Mouse (Mus musculus) limb, embryonic 14.5 days (tissue): ENCODE data around the gene Ahcy. TPM values are rescaled to one million over a fixed set of nuclear protein-coding genes. Genes with fewer than 3 reads are reported as not detected.
A peak's percentile ranks its signal among the peaks of the same experiment; 100 is the strongest.
"Not testable (repeated sequence)": the region's sequence is repeated elsewhere in the genome, so short reads cannot be mapped to it uniquely, and the experiment has no call there.

Experiments used
- ATAC-seq: fragments of 200-750 bp; cut with Nextera tagmentation; 2 replicates; pipeline ENCODE4 v1.8.0; 2017; ENCODE audit warnings: low read depth, moderate number of reproducible peaks, moderate TSS enrichment; ENCODE audit not compliant: low FRiP score
- DNase-seq: peaks from one replicate; pipeline ENCODE4 v3.0.0-alpha.2; 2015; ENCODE audit warnings: low spot score
- H3K27ac ChIP-seq: fragments of 300-500 bp; sonication (generic); replicated peaks from 2 replicates; pipeline ENCODE4 v1.5.1; 2014; ENCODE audit warnings: low read depth, mild to moderate bottlenecking, low read length, moderate library complexity, mixed read lengths
- H3K27me3 ChIP-seq: fragments of 300-500 bp; sonication (generic); 2 replicates; pipeline ENCODE4 v1.6.1; 2014; ENCODE audit warnings: low read length, mixed read lengths; ENCODE audit not compliant: control insufficient read depth, insufficient read depth
- H3K36me3 ChIP-seq: fragments of 300-500 bp; sonication (generic); 2 replicates; pipeline ENCODE4 v1.6.1; 2014; ENCODE audit warnings: mild to moderate bottlenecking, low read length, moderate library complexity, mixed read lengths; ENCODE audit not compliant: control insufficient read depth, insufficient read depth
- H3K4me1 ChIP-seq: fragments of 300-500 bp; sonication (generic); 2 replicates; pipeline ENCODE4 v1.6.1; 2014; ENCODE audit warnings: antibody characterized with exemption, low read length, mixed read lengths; ENCODE audit not compliant: control insufficient read depth, insufficient read depth
- H3K4me2 ChIP-seq: fragments of 300-500 bp; sonication (generic); replicated peaks from 2 replicates; pipeline ENCODE4 v1.6.1; 2014; ENCODE audit warnings: low read depth, mild to moderate bottlenecking, low read length, moderate library complexity; ENCODE audit not compliant: severe bottlenecking
- H3K4me3 ChIP-seq: fragments of 300-500 bp; sonication (generic); replicated peaks from 2 replicates; pipeline ENCODE4 v1.5.1; 2014; ENCODE audit warnings: low read length
- H3K9ac ChIP-seq: fragments of 300-500 bp; sonication (generic); 2 replicates; pipeline ENCODE4 v1.6.1; 2014; ENCODE audit warnings: mild to moderate bottlenecking, low read depth, low read length, moderate library complexity; ENCODE audit not compliant: severe bottlenecking
- H3K9me3 ChIP-seq: fragments of 300-500 bp; sonication (generic); 2 replicates; pipeline ENCODE4 v1.6.1; 2016; ENCODE audit warnings: low read length; ENCODE audit not compliant: control insufficient read depth
- POLR2A ChIP-seq: fragments of 200-500 bp; IDR thresholded peaks from 2 replicates; pipeline ENCODE4 v1.8.0; 2012; ENCODE audit warnings: inconsistent platforms, mild to moderate bottlenecking, moderate library complexity, borderline replicate concordance; ENCODE audit not compliant: insufficient read depth, insufficient read length; ENCODE audit errors: extremely low read depth
- WGBS: fragments of 180-500 bp; shearing (Covaris S2); extraction: QIAGEN DNeasy Blood & Tissue Kit; methylation state at CpG from one replicate; pipeline ENCODE4 v1.1.7; 2014; 5-methylcytosine and 5-hydroxymethylcytosine counted together
- polyA plus RNA-seq, 2 experiments: library from polyadenylated mRNA; depleted of rRNA in 1 of 2; stranded (reverse) in 1 of 2; unstranded in 1 of 2; fragments of >200 nt; fragmentation: Nextera tagmentation in 1 of 2; extraction: Ambion mirVana in 1 of 2; gene quantifications; 2 replicates each; pipeline versions ENCODE4 v1.2.1 to v1.2.3; 2012 to 2014

Ahcy gene
- polyA plus RNA-seq, 2 experiments, result 70.5 to 123 TPM

DNA sequence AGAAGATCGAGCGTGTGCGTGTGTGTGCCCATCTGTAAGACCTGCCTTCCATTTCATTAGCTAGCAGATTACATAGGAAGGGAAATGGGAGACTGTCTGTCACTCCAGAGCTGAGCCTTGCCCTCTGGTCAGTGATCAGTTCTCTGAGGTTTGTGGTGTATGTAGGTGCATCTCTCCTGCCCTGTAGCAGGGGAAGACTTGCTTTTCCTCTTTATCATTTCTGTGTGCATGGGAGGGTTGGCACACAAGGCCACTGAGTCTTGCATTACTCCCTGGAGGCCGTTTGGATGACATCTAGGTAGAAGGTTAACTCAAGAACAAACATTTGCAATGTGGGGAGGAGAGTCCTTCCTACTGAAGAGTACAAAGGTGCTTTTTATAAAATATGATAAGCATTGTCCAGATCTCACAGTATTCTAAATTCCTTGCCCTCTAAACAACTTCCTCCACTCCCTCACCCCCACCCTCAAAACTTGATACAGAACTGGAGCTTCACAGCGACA, 18.2 kb downstream of the Ahcy start:
- Histone ChIP-seq H3K36me3 (peaks cover 15% of the 10 kb centered on the region), H3K4me3 (no peak overlapping the region), H3K4me2 (no peak overlapping the region), H3K27me3 (no peaks in the 10 kb centered on the region), H3K9me3 (no peaks in the 10 kb centered on the region), H3K27ac (no peak overlapping the region), H3K9ac (no peak overlapping the region), H3K4me1 (no peaks in the 10 kb centered on the region; the same call in 1 of the 2 replicates)
- DNase-seq (no peak), ATAC-seq (no peak)
- no peak for TF ChIP-seq POLR2A
- WGBS, result 80% methylated on average over 5 of the region's 5 CpGs

DNA sequence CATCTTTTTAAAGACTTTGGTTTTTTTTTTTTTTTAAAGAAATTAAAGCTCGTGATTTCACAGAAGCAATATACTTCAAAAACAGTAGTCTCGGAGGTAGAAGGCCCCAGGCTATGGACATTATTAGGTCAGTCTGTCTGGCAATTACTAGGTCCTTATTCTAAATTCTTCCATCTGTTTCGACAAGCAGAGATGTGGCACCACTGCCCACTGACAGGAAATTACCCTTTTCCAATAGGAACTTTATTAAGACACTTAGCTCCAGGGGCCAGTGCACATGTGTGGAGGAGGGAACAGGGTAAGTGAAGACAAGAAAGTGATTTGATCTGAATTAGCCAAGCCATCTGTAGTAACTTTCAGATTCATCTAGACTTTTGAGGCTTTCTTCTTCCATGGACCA, 19.6 kb downstream of the Ahcy start:
- no peak for DNase-seq
- no peak overlapping the region for H3K27ac ChIP-seq

DNA sequence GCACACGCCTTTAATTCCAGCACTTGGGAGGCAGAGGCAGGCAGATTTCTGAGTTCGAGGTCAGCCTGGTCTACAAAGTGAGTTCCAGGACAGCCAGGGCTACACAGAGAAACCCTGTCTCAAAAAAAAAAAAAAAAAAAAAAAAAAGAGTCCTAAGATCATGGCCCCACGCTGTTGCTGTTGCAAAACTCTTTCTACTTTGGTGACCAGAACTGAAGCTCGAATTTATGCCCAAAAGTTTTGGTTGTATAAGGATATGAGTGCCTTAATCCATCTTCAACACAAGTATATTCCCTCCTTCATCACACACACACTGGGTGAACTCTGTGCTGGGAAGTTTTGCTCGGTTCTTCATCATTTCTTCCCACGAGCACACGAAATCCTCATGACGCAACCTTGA, 20.8 kb downstream of the Ahcy start:
- not testable (repeated sequence) for H3K4me1 ChIP-seq, ATAC-seq, H3K4me2 ChIP-seq, H3K36me3 ChIP-seq, H3K27ac ChIP-seq, DNase-seq, H3K27me3 ChIP-seq, H3K9ac ChIP-seq, H3K4me3 ChIP-seq, H3K9me3 ChIP-seq
- 93% methylated on average over 8 of the region's 8 CpGs for WGBS

More for the DNA sequence above, 19.6 kb downstream of the Ahcy start:
- Histone ChIP-seq H3K4me3 (no peak overlapping the region), H3K4me2 (no peak overlapping the region), H3K9ac (no peak overlapping the region), H3K36me3 (peaks cover 7% of the 10 kb centered on the region; the same call in 1 of the 2 replicates), H3K4me1 (peaks cover 5% of the 10 kb centered on the region; the same call in 1 of the 2 replicates), H3K9me3 (no peaks in the 10 kb centered on the region), H3K27me3 (no peaks in the 10 kb centered on the region)
- WGBS, result 17% methylated on average over 3 of the region's 3 CpGs
- no peak for ATAC-seq
- no peak for TF ChIP-seq POLR2A

DNA sequence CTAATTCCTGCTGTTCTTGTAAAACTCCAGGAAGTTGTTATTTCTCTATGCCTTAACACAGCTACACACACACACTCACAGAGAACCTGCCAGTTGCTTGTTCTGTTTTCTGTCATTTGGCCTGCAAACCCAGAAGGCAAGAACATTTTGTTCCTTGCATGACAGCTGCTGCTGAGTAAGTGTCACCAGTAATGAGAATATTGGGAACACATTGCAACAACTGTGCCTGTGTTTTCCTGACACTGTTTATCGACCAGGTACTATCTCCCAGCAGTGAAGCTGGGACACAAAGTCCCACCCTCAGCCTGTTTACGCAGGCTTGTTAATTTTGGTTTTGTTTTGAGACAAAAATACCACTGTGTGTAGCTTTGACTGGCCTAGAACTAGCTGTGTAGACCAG, 21.6 kb downstream of the Ahcy start:
- Histone ChIP-seq H3K4me2 (no peak overlapping the region), H3K27ac (no peak overlapping the region), H3K9ac (no peak overlapping the region), H3K36me3 (no peaks in the 10 kb centered on the region), H3K4me3 (no peak overlapping the region), H3K27me3 (no peaks in the 10 kb centered on the region), H3K4me1 (peaks cover 6% of the 10 kb centered on the region; the same call in 1 of the 2 replicates), H3K9me3 (no peaks in the 10 kb centered on the region)
- WGBS, result 54% methylated on average over 2 of the region's 2 CpGs
- DNase-seq (no peak), ATAC-seq (no peak)
- no peak for TF ChIP-seq POLR2A

DNA sequence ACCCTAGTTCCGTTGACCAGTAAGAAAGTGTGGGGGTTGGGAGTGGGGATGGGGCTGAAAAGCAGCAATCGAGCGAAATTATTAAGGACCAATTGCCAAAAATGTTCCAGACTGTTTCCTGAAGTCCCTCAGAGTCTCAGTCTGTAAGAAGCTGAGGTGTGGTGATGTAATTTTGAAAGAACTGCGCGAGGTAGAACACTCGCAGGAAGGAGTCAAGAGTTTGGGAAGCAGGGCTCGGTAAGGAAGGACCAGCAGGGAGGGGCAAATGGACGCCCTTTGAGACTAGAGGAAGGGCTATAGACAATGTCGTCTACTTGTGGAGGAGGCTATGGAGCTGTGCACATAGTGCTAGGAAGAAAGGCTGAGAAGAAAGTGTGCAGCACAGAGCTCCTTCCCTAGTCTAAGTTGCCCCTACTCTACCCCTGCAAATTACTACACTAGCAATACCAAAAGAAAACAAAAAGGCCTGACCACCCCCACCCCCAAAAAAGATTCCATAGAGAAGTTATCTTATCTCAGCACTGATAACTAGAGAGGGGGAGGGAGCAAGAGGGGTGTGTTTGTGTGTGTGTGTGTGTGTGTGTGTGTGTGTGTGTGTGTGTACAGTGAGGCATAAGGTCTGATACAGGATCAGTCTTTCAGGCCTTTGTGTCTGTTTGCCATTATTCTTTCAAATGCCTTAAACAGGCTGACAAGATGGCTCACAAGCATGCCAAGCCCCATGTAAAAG, 22.5 kb downstream of the Ahcy start:
- ATAC-seq, result no peak
- peak overlapping the region; percentile 21 for H3K9ac ChIP-seq
- peak overlapping the region; percentile 67 for H3K4me2 ChIP-seq
- no peaks in the 10 kb centered on the region for H3K36me3 ChIP-seq
- WGBS, result 25% methylated on average over 9 of the region's 9 CpGs
- no peak for TF ChIP-seq POLR2A
- H3K4me1 ChIP-seq, result peaks cover 9% of the 10 kb centered on the region; the same call in 1 of the 2 replicates
- peak overlapping the region; percentile 66 for H3K27ac ChIP-seq
- no peaks in the 10 kb centered on the region for H3K27me3 ChIP-seq
- H3K4me3 ChIP-seq, result peak overlapping the region; percentile 45
- no peak for DNase-seq
- no peaks in the 10 kb centered on the region for H3K9me3 ChIP-seq
